Mouse (Mus musculus): ENCODE measurements around the gene Itga9.

The Itga9 gene

DNA sequence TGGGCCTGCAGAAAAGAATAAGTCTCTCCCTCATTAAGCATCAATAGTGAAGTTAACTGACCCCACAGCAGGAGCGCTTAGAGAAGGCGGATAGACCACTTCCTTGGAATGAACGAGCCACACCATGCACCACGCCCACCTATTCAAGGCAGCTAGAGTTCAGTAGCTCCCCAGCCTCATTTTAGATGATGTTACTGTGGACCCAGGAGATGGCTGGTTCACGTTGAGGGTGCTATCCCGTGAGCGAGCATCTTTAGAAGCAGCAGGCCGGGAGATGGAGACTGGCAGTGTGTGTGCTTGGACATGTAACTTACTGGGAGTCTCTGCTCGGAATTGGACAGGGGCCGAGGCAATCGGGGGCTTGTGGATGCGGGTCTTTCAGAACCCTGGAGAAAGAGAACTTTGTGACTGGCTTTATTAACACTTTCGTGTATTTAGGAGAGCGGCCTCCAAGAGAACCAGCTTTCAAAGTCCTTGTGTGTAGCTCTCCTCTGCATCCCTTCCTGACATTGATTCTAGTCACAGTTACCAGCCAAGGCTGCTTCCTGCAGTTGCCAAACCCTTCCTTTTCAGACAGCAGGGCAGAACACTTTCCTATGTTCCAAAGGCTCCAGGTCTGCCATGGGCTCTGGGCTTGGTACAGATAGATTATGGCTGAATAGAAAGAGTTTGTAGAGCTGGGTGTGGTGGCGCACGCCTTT, 1.4 kb downstream of the Itga9 start:
- DNase-seq: no peak

DNA sequence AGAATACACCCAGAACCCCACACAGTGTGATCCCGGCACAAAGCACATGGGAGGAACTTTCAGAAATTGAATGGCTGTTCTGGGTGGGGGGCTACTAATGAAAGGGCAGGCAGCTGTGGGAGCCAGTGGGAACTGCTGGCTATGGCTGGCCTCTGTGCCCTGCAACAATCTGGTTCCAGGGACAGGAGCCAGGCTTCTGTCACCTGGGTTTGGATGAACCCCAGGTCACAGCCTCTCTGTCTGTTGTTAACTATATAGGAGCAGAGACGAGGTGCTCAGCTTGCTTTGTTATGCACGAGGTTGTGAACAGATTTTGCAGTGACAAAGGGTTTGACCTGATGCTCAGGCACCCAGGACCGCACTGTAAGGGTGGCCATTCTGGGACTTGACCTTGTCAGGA, 2.1 kb downstream of the Itga9 start:
- no peak for DNase-seq

DNA sequence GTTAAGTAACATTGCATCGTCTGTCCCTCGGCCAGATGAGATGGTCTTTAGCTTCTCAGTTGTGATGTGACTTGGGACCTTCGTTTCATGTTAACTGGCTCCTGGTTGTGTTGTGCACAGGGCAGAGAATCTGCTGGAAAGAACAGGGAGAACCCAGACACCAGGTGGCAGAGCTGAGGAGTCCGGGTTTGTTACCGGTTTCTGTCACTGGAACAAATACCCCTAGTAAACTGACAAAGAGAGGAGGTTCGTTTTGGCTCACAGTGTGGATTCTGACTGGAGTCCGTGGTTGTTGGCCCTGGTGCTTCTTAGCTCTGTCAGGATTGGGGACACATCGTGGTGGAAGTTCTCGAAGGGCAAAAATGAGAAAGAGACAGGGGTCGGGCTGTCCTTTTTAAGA, 3.6 kb downstream of the Itga9 start:
- DNase-seq: peak; percentile 44 to 60

DNA sequence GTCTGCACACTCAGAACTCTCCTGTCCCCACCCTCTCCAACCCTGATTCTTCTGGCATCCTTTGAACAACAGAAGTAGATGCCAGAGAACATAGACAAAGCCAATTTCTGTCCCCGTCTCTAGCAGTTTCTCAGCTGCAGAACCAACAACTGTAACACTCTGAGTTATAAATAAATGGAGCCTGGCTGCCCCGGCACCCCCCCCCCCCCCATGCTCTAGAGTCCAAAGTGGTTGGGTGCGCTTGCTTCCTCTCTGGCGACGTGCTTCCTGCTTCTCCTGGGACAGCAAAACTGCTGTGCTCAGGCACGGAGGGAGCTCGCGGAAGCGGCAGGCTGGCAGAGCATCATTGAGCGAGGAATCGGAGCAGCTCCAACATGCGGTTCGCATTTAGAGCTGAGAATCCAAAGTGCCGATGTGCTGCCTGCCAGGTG, 4.6 kb downstream of the Itga9 start:
- DNase-seq: peak; percentile 68 to 85

DNA sequence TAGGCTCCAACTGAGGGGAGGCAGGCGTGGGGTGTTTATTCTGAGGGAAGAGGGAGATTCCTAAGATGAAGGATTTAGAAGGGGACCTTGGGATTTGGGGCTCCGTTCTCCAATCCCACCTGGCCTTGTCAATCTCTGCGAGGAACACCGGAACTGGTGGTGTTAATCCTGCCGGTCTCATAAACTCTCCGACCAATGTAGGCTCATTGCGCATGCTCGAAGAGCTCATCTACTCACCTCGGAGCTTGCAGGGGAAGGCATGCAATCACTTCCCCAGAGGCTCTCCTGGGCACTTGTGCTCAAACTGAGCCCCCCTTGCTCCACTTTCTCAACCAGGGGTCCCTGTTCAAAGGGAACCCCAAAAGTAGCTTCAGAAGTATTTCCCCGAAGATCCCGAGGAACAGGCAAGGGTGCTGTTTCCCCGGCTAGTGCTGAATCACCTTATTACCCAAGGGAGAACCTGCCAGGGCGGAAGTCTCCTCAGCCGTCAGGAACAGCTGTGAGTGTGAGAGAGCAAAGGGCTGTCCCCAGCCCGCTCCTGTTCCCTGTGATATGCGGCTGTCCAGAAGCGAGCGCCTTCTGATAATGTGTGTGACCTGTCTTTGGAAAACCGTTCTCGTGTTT, 5.6 kb downstream of the Itga9 start:
- peak; percentile 26 to 51 for DNase-seq

DNA sequence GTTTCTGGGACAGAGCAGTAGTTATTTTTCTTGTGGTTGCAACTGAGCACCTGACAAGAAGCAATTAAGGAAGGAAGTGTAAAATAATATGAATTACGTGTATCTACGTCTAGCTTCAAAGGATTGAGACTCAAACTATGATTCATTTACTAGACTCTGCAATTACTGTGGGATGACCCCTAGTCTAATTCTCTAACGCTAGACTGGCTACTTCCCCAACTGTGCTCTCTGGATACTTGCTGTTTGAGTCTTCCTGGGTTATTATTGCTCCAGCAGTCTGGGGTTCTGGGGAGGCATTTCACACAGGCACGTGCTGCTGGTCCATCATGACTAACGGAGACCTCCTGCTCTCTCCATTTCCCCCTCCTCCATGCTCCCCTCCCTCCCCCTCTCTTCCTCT, 10.7 kb downstream of the Itga9 start:
- DNase-seq: no peak

DNA sequence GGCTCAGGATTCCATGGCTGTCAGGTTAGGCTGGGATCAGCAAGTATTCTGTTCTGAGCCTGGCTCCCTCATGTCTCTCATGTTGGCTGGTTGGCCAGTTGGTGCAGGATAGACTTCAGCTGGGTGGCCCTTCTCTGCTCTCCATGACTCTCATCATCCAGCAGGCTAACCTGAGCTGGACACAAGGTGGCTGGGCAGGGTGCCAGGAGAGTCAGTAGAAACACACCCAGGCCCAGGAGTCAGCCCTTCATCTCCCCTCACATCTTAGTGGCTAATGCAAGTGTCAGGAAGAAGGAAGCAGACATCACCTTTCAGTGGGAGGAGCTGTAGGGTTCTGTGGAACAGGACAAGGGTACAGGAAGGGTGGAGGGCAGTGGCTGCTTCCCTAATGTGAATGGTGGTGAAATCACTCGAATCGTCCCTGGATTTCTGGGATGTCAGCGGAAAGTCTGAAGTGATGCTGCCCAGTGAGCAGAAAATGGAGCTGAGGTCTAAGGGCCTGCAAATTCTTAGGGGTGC, 12.3 kb downstream of the Itga9 start:
- DNase-seq: peak; percentile 46 to 60

DNA sequence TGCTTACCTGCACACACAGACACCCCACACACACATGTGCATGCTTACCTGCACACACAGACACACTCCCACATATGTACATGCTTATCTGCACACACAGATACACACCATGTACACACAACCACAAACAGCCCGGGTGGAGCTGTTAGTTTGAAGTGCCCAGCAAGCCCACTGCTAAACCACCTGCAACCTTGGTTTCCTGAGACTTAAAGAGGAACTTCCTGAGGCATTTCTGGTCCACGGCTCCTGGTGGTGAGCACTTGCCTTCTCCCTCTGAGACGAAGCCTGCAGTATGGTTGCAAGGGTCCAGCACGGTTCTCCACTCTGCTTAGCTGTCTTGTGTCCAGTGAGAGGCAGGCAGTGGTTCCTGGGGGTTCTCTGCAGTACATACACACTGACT, 14.3 kb downstream of the Itga9 start:
- DNase-seq: no peak

DNA sequence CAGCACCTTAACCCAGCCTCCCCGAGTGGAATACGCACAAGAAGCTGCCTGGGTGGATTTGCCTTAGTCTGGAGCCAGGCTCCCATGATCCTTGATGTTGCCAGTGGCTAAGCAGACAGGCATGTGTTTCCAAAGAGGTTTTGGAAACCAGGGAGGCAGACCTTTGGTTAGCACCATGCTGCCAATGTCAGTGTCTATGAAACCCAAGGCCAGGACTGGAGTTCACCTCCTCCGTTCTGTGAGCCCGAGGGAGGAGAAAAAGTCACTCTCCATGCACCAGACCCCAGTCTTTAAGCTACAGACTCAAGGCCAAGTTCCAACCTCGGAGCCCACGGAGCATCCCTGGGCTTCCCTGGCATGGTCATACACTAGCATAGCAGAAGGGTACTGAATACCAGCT, 15.2 kb downstream of the Itga9 start:
- no peak for DNase-seq

DNA sequence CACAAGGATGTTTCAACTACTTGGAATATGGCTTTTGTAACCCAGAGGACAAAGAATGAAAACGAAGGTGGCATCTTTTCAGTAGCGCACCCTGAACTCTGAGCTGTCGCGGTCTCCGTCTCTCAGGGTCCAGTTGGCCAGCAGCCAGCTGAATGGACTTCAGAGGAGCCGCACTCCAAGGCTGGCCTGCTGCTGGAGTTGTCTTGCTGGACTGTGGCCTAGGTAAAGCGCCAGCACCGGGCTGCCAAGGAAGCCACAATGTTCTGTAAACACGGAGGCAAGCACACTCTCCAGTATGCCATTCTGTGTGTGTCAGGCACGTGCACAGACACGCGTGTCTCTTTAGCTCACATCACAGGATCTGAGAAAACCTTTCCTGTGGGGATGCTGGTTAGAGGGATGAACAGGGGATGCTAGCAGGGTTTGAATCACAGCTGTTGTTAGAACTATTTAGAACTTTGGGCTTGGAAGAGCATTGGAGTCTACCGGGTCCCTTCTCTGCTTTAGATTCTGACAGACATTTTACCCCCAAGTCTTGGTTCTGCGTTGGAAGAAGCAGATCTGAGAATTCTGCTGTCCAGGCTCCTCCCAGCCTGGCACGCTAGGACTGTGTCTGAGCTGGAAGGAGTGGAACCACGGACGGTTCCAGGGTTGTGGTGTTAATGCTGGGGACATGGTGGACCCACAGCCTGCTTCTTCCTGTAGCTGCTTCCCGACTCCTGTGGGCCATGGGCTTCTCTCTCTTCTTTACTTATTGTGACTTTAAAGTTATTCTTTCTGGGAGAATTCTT, 16.1 kb downstream of the Itga9 start:
- peak; percentile 89 to 92 for DNase-seq

DNA sequence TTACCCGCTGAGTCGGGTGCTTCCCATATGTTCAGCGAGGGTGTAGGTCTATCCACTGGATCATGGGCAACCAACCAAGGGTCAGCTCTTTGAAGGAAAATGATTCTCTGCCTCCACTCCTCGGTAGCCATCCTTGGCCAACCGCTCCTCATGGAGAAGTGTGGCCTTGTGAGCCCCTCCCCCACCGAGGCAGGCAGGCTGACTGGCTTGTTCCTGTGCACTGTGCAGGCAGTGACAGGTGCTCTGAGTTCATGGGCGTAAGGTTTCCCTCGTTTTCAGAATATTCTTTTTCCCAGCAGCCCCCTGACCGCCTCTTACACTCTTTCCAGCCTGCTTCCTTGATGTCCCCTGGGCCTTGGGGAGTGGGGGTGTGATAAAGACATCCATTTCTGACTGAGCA, 17.0 kb downstream of the Itga9 start:
- no peak for DNase-seq

DNA sequence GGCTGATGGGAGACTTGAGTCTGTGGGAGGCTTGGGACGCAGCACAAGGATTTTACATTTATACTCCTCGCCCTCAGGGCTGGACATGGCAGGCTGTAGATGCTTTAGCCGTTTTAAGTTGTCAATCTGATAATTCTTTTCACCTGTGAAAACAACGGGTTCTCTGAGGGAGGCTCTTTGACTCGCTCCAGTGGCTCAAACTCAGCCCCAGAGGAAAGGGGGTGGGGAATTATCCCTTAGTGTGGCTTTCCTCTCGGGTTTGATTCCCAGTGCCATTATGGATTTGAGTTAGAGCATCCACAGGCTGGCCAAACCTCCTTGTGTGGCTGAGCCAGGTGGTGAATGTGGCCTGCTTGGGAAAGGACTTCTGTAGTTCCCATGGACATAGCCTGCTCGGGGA, 17.7 kb downstream of the Itga9 start:
- DNase-seq: no peak

DNA sequence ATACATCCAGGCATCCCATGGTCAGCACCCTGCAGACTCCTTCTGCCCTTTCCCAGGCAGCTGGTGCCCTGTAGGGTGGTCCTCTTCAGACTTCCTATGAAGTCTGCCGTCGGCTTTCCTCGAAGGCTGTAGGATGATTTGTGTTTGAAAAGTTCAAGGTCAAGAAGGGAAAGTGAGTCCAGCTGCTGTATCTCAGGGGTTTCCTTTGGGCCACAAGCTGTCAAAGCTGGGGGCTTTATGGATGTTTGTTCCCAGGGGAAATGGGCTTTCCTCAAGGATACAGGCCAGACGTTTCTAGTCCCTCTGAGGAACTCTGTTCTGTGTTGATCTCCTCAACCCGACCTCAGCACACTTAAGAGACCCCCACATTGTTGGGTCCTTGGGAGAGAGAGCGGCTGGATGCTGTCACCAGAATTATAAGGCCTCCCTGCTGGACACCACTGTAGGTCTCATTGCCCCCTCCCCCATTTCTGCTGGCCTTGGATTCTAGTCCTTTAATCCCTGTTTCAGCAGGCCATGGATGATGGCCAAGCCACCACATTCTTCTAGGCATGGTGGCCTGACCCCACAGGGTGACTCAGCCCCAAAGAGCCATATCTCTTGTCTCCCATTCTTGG, 23.4 kb downstream of the Itga9 start:
- peak; percentile 73 to 79 for DNase-seq

DNA sequence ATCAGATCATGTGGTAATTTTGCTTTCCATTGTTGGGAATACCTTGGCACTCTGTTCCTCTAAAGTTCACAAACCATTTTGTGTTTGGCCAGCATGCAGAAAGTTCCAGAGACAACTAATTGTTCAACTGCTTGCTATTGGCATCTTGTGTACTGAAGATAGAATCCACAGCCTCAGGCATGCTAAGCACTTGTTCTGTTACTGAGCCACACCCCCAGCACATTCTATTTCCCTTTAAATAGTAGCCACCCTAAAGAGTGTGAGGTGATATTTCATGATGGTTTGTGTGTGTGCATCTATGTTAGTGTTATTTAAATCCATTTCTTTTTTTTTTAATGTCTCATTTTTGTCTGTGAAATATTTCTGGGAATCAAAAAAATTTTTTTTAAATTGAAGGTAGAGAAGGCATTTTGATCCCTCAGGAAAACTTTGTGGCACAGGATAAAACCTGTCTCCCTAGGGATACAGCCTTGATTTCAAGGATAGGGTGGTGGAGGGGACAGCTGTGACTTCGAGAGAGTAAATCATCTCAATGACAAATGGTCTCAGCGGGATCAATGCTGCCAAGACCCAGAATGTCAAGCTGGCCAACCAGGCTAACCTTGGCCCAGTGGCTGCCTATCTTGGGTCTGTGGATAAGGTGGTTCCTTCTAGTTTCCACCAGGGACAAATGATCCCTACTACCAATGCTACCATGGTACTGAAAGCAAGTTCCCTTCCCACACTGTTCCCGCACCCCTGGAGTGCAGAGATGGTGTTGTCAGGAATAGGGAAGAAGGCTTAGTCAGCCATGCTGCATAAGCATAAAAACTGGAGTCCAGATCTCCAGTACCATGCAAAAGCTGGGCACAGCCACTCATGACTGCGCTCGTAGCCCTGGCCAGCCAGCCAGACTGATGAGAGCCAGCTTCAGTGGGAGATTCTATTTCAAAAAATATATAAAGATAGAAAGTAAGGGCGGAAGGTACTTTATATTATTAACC, 25.6 kb downstream of the Itga9 start:
- no peak for DNase-seq

DNA sequence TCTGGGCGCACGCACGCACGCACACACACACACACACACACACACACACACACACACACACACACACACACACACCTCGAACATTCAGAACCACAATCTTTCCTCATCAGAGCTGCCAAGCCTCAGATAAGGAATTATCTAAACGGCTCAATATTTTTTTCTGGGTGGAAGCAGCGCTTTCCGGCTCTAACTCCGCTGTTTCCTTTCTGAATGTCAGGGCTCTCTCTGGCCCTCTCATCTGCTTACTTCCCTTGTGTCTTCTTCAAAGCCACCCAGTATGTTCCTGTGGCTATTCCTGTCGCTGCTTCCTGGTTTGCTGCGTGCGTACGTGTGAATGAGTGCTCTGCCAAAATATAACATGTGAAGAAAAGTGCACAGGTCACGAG, 26.3 kb downstream of the Itga9 start:
- peak; percentile 35 to 63 for DNase-seq

DNA sequence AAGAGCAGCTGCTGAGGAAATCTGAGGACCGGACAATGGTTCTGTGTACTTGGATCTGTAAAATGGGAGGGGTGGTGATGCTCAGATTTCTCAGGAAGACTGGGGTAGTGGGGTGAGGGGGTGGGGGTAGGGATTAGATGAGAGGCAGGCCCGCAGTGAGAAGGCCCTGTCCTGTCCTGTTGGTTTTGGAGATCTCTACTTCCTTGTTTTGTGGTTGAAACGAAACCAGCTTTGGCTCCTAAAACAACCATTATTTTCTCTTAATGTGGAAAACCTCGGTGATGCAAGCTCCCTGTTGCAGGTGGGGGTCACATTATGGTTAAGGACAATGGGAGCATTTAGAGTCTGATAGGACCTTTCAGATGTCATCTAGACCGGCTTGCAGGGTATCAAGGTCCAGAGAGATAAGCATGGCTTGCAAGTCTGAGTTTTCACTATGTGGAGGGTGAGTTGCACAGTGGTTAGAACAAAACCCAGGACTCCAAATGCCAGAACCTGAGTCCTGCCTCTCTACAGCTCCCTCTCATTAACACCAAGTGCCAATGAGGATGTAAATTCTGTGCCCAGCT, 32.2 kb downstream of the Itga9 start:
- no peak for DNase-seq

DNA sequence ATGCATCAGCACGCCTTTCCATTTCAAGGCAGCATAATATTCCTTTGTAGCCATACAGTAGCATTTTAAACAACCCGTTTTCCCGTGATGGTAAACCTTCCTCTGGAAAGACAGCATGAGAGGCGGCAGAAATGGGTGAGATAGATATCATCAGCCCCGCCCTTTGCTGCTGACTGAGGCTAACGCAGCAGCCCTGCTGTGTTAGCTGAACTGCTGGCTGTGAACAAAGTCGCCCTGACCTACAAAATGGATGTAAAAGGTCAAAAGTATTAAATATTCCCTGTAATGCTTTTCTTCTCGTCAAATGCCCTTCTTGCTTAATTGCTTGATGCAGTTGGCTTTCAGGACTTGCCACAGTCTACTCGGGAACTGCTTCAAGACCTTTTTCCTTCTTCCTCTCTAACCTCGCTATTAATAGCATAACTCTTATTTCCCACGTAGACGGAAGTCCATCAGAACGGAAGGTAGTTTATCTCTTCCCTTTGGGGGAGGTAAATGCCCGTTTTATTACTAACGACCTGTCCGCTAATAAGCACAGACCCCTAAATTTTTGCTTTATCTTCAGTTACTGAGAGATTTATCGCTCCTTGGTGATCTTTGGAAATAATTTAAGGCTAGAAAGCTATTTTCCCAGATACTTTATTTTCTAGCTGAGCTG, 39.3 kb downstream of the Itga9 start:
- no peak for DNase-seq

DNA sequence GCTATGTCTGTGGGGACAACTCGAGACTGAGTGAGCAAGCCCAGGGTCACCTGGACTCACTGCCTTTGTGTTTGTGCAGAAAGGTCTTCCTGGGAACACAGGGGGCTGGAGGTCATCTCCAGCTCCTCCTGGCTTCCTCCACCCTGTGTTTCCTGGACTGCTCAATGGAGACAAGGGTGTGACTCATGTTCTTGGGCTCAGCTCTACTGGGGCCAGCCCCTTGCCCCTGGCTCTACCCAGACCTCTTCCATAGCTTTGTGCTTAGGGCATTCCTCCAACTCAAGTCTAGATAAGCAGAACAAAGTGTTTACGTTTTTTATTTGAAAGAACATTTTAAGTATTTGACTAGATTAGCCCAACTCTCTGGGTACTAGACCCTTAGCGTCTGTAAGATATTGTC, 41.0 kb downstream of the Itga9 start:
- no peak for DNase-seq

DNA sequence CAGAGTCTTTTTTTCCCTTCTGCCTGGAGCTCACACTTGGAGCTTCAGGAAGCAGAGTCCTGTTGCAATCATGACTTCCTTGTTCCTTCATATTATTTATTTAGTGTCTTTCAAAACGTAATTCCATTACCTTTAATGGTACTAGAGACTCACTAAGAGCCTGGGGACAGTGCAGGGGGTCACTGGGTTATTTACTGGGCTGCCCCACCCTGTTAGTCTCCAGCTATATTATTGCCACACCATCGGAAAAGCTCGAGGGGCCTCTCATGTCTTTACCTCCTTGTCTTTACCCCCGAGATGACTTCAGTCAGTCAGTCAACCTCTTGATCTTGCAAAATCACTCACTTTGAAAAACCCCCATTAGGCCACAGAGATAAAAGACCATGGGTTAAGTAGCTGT, 44.5 kb downstream of the Itga9 start:
- no peak for DNase-seq

DNA sequence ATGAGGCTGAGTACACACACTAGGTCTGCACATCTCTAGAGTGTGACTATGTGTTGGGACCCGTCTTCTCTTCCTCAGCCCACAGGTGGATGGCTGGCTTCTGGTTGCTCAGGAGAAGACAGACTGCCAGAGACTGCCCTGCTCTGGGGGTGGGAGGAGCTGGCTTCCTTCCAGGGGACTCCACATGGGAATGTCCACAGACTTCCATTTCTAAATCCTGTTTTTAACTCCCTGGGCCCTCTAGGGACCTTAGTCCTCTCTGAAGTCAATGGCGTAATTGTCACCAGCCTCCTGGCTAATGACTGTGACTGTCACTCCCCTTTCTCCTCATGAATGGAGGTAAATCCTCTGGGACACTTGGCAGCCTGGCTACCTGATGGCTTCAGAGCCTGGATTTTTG, 45.4 kb downstream of the Itga9 start:
- DNase-seq: peak; percentile 46 to 57

DNA sequence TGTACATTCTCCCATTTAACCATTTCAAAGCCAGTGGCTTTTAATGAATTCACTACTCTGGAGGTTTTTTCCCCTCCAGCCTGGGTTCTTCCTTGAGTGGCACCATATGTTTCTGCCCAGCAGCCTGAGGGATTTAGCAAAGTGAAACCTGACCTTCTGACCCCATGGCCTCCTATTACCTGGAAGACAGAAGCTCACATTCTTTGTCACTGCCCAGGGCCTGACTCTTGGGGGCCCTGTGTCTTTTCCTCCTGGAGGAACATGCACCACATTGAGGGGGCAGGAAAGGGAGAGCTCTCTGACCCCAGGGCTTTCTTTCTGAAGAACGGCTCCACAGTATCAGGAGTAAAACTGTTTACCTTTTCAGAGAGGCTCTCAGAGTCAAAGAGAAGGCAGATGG, 46.9 kb downstream of the Itga9 start:
- DNase-seq: no peak

Measured in kidney, postnatal 25 days (tissue).